Mouse (Mus musculus) layer of hippocampus, adult 9-10 months (tissue): ENCODE results near the gene Eif2b2.

Experiments
- DNase-seq: peaks from one replicate; pipeline ENCODE4 v3.0.0; 2022; ENCODE audit warnings: low spot score

The Eif2b2 gene

DNA sequence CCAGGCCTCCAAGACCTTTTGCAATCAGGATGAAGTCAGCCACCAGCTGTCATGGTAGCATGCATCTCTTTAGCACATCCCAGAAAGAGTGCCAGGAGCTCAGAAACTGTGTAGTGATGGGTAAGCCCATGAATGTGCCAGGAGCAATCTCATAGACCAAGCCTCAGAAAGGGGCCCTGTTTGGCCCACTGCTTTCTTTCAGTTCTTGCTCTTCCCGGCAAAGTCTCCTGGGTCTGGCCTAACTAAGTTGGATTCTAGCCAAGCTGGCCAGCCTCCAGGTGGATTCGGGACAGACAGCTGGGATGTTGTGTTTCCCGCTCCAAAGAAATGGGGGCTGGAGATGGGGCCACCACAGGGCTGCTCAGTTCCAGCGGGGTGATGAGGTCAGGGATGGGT, 24.7 kb upstream of the Eif2b2 start:
- DNase-seq = peak; percentile 22

GRCm38 (mm10) chr12:85195086-85195485, 24.2 kb upstream of the Eif2b2 start:
- DNase-seq = no peak

DNA sequence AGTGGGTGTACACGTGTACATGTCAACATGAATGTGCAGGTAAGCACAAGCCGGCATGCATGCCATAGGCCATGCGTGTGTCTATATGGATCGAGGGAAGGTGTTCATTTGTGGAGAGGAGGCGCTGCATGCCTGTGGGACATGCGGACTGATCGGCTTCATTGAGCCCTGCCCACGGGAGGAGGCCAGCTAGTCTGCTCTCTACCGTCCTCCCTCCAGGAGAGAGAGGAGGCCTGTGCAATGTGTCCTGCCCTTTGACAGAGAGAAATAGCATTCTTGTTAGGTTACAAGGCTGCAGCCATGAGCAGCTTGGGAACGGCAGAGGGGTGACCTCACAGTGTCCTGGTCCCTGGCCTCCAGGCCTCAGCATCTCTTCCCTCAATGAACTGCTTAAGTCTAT, 23.1 kb upstream of the Eif2b2 start:
- no peak for DNase-seq

DNA sequence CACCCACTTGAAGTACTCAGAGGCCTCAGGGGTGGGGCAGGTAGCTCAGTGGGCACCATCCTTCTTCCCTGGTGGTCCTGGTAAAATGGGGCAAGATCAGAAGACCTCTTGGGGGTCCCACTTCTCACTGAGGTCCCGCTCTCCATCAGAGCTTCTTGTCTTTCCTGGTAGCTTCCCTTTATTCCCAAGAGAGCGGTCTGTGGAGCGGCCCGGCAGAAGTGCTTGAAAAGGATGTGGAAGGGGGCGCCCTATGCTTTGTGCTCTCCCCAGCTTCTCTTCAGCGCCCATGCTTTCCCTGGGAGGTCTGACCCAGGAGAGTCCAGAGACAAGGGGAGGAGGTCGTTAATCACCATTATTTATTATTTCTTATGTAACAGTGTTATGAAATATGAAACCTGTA, 21.9 kb upstream of the Eif2b2 start:
- DNase-seq = no peak

- DNase-seq = no peak
Observed at GRCm38 (mm10) chr12:85197936-85198335, 21.3 kb upstream of the Eif2b2 start.

DNA sequence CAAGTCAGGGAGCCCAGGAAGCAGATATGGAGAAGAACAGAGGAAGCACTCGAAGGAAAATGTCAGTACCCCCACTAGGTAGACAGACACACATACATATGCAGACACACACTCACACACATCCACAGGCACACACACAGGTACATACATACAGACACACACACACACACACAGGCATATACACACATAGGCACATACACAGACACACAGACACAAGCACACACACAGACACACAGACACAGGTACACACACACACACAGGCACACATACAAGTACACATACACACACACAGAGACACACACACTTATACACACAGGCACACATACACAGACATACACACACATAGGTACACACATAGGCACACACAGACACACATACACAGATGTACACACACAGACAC, 19.3 kb upstream of the Eif2b2 start:
- no peak for DNase-seq

- DNase-seq = no peak
Observed at GRCm38 (mm10) chr12:85200929-85201829, 18.1 kb upstream of the Eif2b2 start.

DNA sequence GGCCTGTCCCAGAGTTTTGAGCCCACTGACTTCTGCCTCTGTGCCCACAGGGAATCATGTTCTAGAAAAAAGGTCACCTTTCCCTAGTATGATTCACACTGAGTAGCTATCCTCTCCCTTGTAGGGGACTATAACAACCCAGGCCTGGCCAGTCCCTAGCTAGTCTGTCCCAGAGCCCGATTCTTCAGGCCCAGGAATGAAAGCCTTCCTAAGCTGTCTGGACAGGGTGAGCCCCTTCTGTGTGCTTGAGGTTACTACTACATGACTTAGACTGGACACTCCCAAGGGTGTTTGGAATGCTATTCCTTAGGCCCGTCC, 17.5 kb upstream of the Eif2b2 start:
- DNase-seq = no peak

DNA sequence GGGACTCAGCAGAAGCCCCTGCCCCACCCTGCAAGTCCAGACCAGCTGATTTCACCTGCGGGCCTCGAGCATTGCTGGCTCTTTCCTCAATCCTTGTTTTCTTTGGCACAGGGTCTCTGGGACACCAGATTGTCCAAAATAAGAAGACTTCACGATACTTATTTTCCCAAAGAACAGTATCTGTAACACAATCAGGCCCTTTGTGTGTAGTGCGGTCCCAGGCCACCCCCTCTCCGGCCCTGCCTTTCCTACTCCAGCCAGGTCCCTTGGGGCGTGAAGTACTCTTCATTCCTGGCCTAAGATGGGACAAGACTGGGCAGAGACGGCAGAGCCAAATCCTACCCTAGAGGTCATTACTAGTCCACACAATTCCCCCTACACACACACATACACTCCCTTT, 17.1 kb upstream of the Eif2b2 start:
- DNase-seq = no peak

GRCm38 (mm10) chr12:85203699-85204098, 15.6 kb upstream of the Eif2b2 start:
- no peak for DNase-seq

DNA sequence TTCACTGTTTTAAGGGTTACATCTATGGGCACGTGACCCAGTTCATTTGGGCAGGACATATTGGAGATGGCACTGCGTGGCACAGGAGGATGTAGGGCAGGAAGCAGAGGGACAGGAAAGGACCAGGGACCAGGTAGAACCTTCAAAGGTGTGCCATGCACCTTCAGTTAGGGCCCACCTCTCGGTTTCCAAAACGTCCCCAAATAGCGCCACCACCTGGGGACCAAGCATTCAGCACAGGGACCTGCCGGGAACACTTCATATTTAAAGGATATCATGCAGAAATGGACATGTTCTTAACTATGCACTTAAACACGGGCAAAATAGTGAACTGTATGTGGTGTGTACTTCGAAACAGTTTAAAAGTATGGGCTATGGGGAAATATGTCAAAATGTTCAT, 15.2 kb upstream of the Eif2b2 start:
- no peak for DNase-seq

DNA sequence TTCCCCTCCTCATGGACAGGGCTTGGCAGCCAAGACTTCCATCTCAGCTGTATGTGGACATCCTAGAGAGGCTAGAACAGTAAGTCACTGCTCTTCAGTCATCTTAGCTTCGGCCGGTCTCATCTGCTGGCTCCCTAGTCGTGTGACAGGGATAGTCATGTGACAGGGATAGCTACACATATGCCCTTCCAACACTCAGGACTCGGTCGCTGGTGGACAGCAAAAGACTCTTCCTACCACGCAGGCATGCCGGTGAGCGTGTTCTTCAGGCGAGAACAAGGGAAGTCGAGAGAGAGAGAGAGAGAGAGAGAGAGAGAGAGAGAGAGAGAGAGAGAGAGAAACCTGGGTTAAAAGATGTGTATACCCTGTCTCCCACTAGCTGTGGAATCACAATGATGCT, 13.9 kb upstream of the Eif2b2 start:
- no peak for DNase-seq

DNA sequence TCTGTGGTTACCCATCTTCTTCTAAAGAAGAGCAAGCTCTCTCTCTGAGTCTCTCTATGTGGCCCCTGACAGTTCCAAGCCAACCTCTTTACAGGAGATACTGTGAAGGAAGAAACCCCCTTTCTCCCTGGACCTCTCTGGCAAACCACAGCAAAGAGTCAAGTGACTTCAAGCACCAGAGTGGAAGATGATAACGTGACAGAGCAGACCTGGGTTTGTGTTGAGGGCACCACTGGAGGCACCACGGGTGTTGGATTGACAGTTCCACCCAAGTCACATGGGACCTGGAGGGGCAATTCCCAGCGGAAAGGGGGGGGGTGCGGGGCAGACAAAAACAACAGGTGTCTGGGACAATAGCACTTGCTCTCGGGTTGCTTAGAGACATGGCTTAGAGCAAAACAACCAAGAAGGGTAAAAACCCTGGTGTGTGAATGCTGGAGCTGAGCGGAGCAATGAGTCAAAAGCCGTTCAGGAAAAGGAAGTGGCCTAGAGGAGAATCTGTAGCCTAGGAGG, 10.5 kb upstream of the Eif2b2 start:
- no peak for DNase-seq

DNA sequence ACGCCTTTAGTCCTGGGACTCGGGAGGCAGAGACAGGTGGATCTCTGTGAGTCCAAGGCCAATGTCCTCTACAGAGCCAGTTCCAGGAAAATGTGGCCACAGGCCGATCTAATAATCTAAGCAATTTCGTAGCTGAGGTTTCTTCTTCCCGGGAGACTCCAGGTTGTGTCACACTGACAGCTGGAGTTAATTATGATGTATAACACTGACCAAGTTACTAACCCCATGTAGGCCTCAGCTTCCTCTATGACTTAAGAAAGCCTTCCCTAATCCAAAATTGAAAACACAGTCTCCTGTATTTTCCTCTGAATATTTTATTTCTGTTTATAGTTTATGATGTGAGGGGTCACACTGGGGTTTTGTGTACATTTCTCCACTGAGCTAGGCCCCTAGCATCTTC, 4.2 kb upstream of the Eif2b2 start:
- no peak for DNase-seq

DNA sequence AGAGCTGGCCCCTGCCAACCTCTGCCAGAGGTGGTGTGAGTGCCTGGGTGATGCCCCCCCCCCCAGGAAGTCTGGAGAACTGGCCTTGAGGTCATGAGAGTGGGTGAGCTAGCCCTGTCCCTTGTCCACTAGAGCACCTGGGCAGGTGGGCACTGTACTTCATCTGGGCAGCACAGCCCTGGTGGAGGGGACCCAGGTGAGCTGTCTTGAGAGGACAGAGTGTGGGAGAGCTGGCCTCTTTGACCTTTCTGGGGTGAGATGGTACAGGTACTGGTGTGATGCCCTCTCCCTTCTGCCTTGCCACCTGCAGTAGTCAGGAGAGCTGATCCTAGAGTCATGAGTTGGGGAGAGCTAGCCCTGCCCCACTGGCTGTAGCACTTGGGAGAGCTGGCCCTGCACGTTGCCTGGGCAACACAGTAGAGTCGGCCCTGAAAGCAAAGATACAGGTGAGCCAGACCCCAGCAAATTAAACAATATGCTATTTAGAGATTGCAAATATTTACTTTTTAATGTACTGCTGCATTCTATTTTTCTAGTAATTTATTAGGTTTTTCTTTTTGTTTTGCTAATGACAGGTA, 1.5 kb upstream of the Eif2b2 start:
- no peak for DNase-seq

- DNase-seq = no peak
Observed at GRCm38 (mm10) chr12:85219905-85220290, 617 bp downstream of the Eif2b2 start.

DNA sequence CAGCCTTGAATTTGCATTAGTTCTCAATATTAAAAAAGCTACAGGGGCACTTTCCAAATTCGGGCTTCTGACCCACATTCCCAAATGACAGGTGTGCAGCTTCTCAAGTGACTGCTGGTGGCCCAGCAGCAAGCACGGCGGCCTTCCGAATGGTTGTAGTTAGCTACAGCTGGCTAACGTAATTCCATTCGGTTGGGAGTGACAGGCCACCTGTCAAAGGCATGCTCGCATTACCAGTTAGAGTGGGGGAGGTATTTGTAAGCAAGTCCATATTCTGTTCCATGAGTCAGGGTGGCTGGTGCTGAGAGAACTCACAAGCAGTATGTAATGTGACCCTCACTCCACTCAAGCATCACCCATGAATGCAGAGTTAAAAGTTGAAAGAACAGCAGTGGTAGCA, 7.9 kb downstream of the Eif2b2 start:
- DNase-seq = no peak

GRCm38 (mm10) chr12:85227876-85228599, 8.8 kb downstream of the Eif2b2 start:
- no peak for DNase-seq

GRCm38 (mm10) chr12:85233376-85234358, 14.4 kb downstream of the Eif2b2 start:
- DNase-seq = no peak

DNA sequence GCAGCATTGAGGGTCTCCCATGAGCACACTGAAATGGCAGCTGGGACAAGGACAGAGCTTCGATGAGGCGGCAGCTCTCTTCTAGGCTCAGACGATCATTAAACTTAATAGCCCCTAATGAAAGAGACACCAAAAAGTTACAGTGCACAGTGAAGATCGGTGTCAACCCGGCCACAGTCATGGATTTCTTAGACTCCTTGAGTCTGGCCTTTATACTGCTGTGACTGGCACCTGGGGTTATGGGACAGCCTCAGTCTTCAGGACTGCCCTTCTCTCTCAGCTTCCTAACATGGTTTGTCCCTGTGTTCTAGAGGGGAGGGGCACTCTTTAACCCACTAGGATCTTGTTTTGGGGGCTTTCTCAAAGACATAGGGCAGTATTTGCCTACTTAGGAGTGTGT, 18.3 kb downstream of the Eif2b2 start:
- DNase-seq = no peak

DNA sequence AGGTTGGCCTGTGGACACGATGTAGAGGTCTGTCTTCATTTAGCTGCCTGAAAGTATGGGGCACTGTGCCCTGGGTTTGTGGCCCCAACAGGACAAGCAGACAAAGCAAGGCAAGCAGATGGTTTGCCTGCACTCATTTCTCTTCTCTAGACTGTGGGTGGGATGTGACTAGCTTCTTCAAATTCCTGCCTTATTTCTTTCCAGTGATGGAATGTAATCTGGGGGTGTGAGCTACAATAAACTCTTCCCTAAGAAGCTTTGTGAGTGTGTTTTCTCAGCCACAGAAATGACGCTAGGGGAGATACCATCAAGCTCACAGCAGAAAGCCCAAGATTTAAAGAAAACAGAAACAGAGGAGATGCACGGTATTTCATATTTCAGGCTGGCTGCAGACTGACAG, 32.8 kb downstream of the Eif2b2 start:
- DNase-seq = no peak
